Mouse (Mus musculus): Measurements from ENCODE around the gene Cd59b.
A peak's percentile ranks its signal among the peaks of the same experiment; 100 is the strongest.
"Not testable (repeated sequence)": the region's sequence is repeated elsewhere in the genome, so short reads cannot be mapped to it uniquely, and the experiment has no call there.

Cd59b gene

GRCm38 (mm10) chr2:104068450-104068849, 1.2 kb upstream of the Cd59b start, which contains the start of gene Gm10799:
Gene Gm10799 (minus strand): TSS chr2:104068550.
- not testable (repeated sequence) for DNase-seq

- not testable (repeated sequence) for DNase-seq
Observed at GRCm38 (mm10) chr2:104078285-104078684, 8.6 kb downstream of the Cd59b start.

GRCm38 (mm10) chr2:104081436-104082050, 11.9 kb downstream of the Cd59b start:
- not testable (repeated sequence) for DNase-seq

- DNase-seq = no peak
Observed at GRCm38 (mm10) chr2:104082474-104082873, 12.8 kb downstream of the Cd59b start.

DNA sequence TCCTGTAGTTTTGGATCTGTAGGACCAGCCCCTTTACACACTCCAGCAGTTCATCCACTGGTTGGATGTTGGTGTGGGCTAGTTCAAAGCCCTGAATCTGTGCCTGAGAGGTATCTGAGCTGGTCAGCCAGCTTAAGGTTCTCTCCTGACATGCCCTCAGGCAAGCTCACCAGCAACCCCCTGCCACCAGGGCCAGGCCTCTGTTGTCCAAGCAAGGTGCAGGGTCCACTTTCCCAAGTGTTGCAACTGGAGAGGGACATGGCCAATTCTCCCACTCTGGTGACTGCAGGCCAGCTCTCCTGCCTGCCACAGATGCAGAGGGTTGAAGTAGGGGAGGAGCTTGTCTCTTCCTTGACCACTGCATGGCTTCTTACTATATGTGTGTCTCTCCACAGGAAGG, 14.4 kb downstream of the Cd59b start:
- DNase-seq = not testable (repeated sequence)

GRCm38 (mm10) chr2:104087562-104087961, 17.9 kb downstream of the Cd59b start:
- not testable (repeated sequence) for DNase-seq

GRCm38 (mm10) chr2:104093305-104093704, 23.7 kb downstream of the Cd59b start:
- DNase-seq = no peak

DNA sequence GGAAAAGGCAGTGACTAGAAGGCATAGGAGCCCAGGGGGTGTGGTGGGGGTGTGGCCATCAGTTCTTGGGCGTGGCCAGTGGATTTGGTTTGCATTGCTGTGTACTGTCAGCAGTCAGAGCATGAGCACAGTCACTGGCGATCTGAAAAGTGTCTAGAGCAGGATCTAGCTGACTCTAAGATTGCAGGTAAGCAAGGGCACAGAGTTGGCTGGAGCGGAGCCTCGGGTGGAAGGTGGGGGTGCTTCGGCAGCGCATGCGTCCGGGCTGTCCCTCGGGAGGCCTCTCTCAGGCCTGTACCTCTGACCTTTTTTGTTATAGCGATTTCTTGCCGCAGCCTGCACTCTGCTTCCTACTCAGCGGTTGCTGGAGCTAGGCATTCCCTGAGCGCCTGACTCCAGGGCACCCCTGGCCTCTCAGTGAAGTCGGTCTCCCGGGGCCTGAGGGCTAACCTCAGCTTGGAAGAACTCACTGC, 26.1 kb downstream of the Cd59b start, which contains the start of gene Cd59a:
Gene Cd59a, plus strand, starts transcription at position 61 of the 473 bp plus-strand sequence.
- DNase-seq = peak; percentile 81

GRCm38 (mm10) chr2:104096256-104096655, 26.6 kb downstream of the Cd59b start:
- no peak for DNase-seq

DNA sequence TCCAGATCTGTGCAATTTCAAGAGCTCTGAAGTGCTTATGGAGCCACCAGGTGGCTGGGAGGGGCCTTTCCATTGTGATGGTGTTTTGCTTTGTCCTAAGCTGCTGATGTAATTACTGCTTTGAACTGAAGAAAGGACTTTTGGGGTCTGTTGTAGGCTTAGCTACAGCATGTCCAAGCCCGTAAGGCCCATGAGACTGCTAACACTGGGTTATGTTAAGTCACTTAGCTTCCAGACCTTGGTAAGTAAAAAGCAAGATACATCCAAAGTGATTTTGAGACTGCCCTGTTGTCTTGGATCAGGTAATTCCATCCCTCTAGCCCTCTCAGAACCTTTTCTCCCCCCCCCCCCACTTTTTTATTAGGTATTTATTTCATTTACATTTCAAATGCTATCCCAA, 27.1 kb downstream of the Cd59b start:
- not testable (repeated sequence) for DNase-seq

- DNase-seq = not testable (repeated sequence)
Observed at GRCm38 (mm10) chr2:104097396-104097795, 27.7 kb downstream of the Cd59b start.

DNA sequence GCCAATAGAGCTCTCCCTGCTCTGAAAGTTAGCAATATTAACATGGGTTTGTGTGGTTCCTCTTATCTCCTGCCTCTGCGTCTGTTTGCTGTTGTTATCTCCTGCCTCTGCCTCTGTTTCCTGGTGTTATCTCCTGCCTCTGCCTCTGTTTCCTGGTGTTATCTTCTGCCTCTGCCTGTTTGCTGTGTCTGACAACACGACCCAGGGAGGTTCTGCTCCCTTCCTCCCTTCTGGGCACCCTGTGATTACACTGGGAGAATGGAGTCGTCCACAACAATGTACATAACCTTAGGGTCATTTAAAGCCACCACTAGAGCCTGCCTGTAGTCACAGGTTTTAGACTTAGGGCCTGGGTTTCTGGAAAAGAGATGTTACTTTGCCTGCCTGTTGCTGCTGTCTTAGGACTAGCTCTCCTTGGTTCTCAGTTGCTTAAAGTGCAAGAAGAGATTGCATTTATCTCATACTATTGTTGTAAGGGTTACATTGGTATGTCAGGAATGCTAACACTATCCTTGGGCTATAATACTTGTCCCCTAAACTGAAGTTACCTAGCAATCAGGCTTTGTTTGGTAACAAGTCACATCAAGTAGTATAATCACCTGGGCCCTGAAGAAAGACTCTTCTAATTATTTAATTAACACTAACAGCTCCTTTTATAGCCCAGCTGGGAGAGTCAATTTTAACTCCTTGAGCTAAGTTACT, 29.0 kb downstream of the Cd59b start:
- DNase-seq = no peak

GRCm38 (mm10) chr2:104099231-104099585, 29.6 kb downstream of the Cd59b start:
- no peak for DNase-seq

DNA sequence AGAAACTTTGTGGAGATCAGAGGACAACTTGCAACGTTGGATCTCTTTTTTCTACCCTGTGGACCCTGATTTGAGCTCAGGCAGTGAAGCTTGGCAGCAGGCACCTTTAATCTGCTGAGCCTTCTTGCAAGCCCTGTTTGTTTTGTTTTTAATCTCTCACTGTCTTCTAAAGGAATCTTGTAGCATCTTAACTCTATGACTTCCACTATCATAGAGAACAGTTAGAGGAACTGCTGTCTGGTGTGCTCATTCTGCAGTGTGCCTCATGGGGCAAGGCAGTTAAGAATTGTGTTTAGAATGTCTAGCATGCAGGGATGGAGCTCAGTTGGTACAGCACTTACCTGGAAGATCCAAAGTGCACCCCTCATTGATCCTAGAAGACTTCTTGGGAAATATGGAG, 30.3 kb downstream of the Cd59b start:
- DNase-seq = no peak

- no peak for DNase-seq
Observed at GRCm38 (mm10) chr2:104104800-104105199, 35.2 kb downstream of the Cd59b start.

GRCm38 (mm10) chr2:104109021-104109420, 39.4 kb downstream of the Cd59b start:
- DNase-seq = not testable (repeated sequence)

GRCm38 (mm10) chr2:104109528-104109927, 39.9 kb downstream of the Cd59b start:
- no peak for DNase-seq

DNA sequence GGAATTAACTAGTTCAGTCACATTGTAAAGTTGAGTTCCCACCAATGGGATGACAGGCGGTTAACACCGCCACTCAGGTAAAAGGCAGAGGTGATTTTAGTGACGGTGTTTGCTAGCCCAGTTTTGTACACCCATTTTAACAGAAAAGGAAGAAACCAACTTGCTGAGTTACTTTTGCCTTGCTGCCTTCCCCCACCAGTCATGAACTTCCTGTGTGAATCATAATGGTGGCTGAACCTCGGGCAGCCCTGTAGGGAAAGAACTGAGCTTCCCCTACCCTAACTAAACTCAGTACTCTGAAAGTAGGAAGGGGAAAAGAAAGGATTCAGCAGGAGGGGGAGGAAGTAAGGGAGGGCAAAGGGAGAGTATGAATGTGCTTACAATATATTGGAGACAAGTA, 40.4 kb downstream of the Cd59b start:
- no peak for DNase-seq

- DNase-seq = not testable (repeated sequence)
Observed at GRCm38 (mm10) chr2:104111170-104111797, 41.6 kb downstream of the Cd59b start.

- not testable (repeated sequence) for DNase-seq
Observed at GRCm38 (mm10) chr2:104113563-104113962, 43.9 kb downstream of the Cd59b start.

DNA sequence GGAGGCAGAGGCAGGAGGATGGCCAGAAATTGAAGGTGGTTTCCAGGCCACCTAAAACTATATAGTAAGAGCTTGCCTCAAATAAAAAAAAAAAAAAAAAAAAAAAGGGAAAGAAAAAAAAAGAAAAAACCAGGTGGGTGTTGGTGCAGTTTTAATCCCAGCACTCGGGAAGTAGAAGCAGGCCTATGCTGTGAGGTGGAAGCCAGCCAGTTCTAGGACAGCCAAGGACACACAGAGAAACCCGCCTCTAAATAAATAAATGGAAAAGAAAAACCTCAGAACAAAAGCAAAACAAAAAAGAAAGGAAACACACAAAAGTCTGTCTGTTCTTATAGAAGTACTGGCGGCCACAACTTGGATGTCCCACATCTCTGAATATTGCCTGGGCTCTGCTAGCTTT, 45.2 kb downstream of the Cd59b start:
- DNase-seq = no peak

- DNase-seq = not testable (repeated sequence)
Observed at GRCm38 (mm10) chr2:104117173-104117572, 47.5 kb downstream of the Cd59b start.

- no peak for DNase-seq
Observed at GRCm38 (mm10) chr2:104119097-104119496, 49.4 kb downstream of the Cd59b start.

- no peak for DNase-seq
Observed at GRCm38 (mm10) chr2:104120312-104120711, 50.7 kb downstream of the Cd59b start.

All from cerebellum, adult 9-11 months (tissue).